Mouse (Mus musculus) ES-E14 (cell line): ENCODE measurements around the gene Rragd.

Experiments used
- HCFC1 ChIP-seq: IDR thresholded peaks from 2 replicates; pipeline ENCODE4 v1.6.1; 2012; ENCODE audit warnings: low read length, inconsistent platforms, borderline replicate concordance; ENCODE audit not compliant: insufficient read depth
- MAFK ChIP-seq: IDR thresholded peaks from 2 replicates; pipeline ENCODE4 v1.6.1; 2014; ENCODE audit warnings: mild to moderate bottlenecking, low read depth, low read length, inconsistent platforms; ENCODE audit not compliant: insufficient read depth

GRCm38 (mm10) chr4:33010078-33010477, 27.2 kb downstream of the Rragd start:
- TF ChIP-seq HCFC1 = no peak
- peak; percentile 89 for TF ChIP-seq MAFK
